Mouse (Mus musculus) stomach, postnatal 0 days (tissue): ENCODE results near the gene Gm29797.

Source experiments
- CTCF ChIP-seq: IDR thresholded peaks from 2 replicates; pipeline ENCODE4 v1.5.1; 2016; ENCODE audit warnings: antibody characterized with exemption, low read depth, mild to moderate bottlenecking, moderate library complexity
- EP300 ChIP-seq: optimal IDR thresholded peaks from 2 replicates; pipeline ENCODE3; 2016; ENCODE audit warnings: antibody characterized with exemption

GRCm38 (mm10) chr2:181693339-181694280 lies 36.8 kb downstream of the Gm29797 start, which contains the start of gene Rgs19:
- TF ChIP-seq CTCF (no peak), EP300 (no peak)
